Mouse (Mus musculus) testis, adult 2 months (tissue): Measurements from ENCODE around the gene Atp10a.

ENCODE experiments used
- CTCF ChIP-seq: fragments of 200-500 bp; IDR thresholded peaks from 2 replicates; pipeline ENCODE4 v1.5.1; 2012; ENCODE audit warnings: low read depth, mild to moderate bottlenecking, inconsistent platforms, low read length, moderate library complexity; ENCODE audit not compliant: control insufficient read depth, insufficient read depth, insufficient replicate concordance
- POLR2A ChIP-seq: fragments of 200-500 bp; IDR thresholded peaks from 2 replicates; pipeline ENCODE4 v1.6.1; 2012; ENCODE audit warnings: low read depth, mild to moderate bottlenecking, inconsistent platforms, low read length, moderate library complexity; ENCODE audit not compliant: control insufficient read depth

GRCm38 (mm10) chr7:58641916-58642315, 14.1 kb upstream of the Atp10a start:
- no peak for TF ChIP-seq POLR2A
- no peak for TF ChIP-seq CTCF
